Mouse (Mus musculus) embryonic facial prominence, embryonic 13.5 days (tissue): Measurements from ENCODE around the gene 1810043G02Rik. TPM values are rescaled to one million over a fixed set of nuclear protein-coding genes. Genes with fewer than 3 reads are reported as not detected.
"Not testable (repeated sequence)": the region's sequence is repeated elsewhere in the genome, so short reads cannot be mapped to it uniquely, and the experiment has no call there.

Experiments used
- ATAC-seq: fragments of 200-750 bp; cut with Nextera tagmentation; 2 replicates; pipeline ENCODE4 v1.8.0; 2017; ENCODE audit warnings: low read depth; ENCODE audit not compliant: insufficient number of reproducible peaks, insufficient read depth, low FRiP score, low TSS enrichment
- H3K27ac ChIP-seq: fragments of 300-500 bp; sonication (generic); 2 replicates; pipeline ENCODE4 v1.5.1; 2015; ENCODE audit warnings: moderate library complexity, mild to moderate bottlenecking, inconsistent platforms
- H3K27me3 ChIP-seq: fragments of 300-500 bp; sonication (generic); 2 replicates; pipeline ENCODE4 v1.6.1; 2015; ENCODE audit warnings: mild to moderate bottlenecking, inconsistent platforms
- H3K36me3 ChIP-seq: fragments of 300-500 bp; sonication (generic); 2 replicates; pipeline ENCODE4 v1.6.1; 2015; ENCODE audit warnings: mild to moderate bottlenecking, inconsistent platforms
- H3K4me1 ChIP-seq: fragments of 300-500 bp; sonication (generic); 2 replicates; pipeline ENCODE4 v1.6.1; 2015; ENCODE audit warnings: inconsistent platforms
- H3K4me2 ChIP-seq: fragments of 300-500 bp; sonication (generic); 2 replicates; pipeline ENCODE4 v1.6.1; 2015; ENCODE audit warnings: moderate library complexity, mild to moderate bottlenecking, inconsistent platforms
- H3K4me3 ChIP-seq: fragments of 300-500 bp; sonication (generic); 2 replicates; pipeline ENCODE4 v1.5.1; 2015; ENCODE audit warnings: mild to moderate bottlenecking, inconsistent platforms
- H3K9ac ChIP-seq: fragments of 300-500 bp; sonication (generic); 2 replicates; pipeline ENCODE4 v1.6.1; 2015; ENCODE audit warnings: mild to moderate bottlenecking, inconsistent platforms
- H3K9me3 ChIP-seq: fragments of 300-500 bp; sonication (generic); 2 replicates; pipeline ENCODE4 v1.6.1; 2016; ENCODE audit warnings: inconsistent platforms
- WGBS: fragments of 180-500 bp; shearing (Covaris S2); methylation state at CpG from one replicate; pipeline ENCODE4 v1.1.7; 2015; ENCODE audit warnings: mixed read lengths; 5-methylcytosine and 5-hydroxymethylcytosine counted together
- polyA plus RNA-seq: library from polyadenylated mRNA; unstranded; fragments of >200 nt; fragmentation: Nextera tagmentation; extraction: Ambion mirVana; gene quantifications from 2 replicates; pipeline ENCODE4 v1.2.1, GENCODE M21; 2015

Gene 1810043G02Rik
- polyA plus RNA-seq, 1 experiment from 2014 or later = 31.7 TPM

DNA sequence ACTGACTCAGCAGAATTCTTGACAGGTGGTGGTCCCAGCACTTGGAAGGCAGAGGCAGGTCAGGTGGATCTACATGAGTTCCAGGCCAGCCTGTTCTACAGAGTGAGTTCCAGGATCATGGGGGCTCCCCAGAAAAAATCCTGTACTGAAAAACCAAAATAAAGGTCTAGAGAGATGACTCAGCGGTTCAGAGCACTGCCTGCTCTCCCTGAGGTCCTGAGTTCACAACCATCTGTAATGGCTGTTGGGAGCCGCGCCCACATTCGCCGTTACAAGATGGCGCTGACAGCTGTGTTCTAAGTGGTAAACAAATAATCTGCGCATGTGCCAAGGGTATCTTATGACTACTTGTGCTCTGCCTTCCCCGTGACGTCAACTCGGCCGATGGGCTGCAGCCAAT, 41.7 kb downstream of the 1810043G02Rik start:
- not testable (repeated sequence) for ATAC-seq, H3K4me2 ChIP-seq, H3K9me3 ChIP-seq, H3K4me3 ChIP-seq, H3K4me1 ChIP-seq, H3K27me3 ChIP-seq, H3K9ac ChIP-seq, H3K27ac ChIP-seq, H3K36me3 ChIP-seq
- WGBS = 98% methylated on average over 7 of the region's 11 CpGs

DNA sequence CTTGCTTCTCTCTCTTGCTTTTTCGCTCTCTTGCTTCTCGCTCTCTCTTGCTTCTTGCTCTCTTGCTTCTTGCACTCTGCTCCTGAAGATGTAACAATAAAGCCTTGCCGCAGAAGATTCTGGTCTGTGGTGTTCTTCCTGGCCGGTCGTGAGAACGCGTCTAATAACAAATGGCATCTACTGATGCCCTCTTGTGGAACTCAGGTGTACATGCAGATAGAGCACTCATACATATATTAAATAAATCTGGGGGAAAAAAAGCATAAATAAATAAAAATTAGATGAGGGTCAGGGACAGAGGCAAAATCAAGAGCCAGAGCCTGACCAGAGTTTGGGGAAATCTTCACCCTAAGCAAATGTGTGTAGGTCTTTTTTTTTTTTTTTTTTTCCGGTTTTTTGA, 47.1 kb downstream of the 1810043G02Rik start:
- H3K9me3 ChIP-seq, H3K4me1 ChIP-seq, H3K4me3 ChIP-seq, H3K27ac ChIP-seq, H3K4me2 ChIP-seq, H3K27me3 ChIP-seq, H3K36me3 ChIP-seq, H3K9ac ChIP-seq, ATAC-seq: not testable (repeated sequence)
- 72% methylated on average over 6 of the region's 8 CpGs for WGBS

DNA sequence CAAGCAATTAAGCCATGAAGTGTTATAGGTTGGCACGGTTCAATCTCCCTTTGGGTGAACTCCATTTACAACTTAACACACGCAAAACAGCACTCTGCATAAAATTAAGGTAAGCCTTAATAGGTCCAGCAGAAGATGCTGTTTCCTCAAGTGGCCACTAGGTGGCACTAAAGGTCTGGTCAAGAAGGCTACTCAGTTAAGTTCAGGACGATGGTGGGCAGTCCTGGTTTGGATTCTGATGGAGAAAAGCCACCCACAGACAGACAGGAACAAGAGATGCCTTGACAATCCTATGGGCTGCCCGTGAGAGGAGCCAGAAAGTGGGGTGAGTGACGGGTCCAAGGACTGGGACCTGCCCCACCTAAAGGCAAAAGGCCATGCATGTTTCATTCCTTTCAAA, 49.8 kb downstream of the 1810043G02Rik start:
- Histone ChIP-seq H3K4me3 (no peak overlapping the region), H3K4me1 (no peaks in the 10 kb centered on the region), H3K27ac (no peak overlapping the region), H3K36me3 (no peaks in the 10 kb centered on the region), H3K9ac (no peak overlapping the region), H3K27me3 (no peaks in the 10 kb centered on the region), H3K9me3 (no peaks in the 10 kb centered on the region), H3K4me2 (no peak overlapping the region)
- 6% methylated on average over 5 of the region's 5 CpGs for WGBS
- peak; percentile 59; the same call in 1 of the 2 replicates for ATAC-seq

DNA sequence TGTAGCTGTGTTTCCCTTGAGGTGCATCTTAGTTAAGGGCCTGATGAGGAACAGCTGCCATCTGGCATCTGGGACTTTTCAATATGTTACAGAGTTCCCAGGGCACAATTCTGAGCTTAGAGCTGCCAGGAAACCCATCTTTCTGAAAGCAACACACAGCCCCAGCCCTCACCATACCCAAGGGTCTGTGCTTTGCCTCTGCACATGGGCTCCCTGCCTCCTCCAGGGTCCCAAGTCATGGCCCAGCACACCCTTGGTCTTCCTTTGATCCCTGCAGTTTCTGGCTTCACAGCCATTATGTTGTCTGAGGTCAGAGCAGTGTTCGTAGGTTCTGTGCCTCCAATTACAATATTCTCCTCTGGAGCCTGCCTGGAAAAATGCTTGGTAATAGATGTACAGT, 50.8 kb downstream of the 1810043G02Rik start:
- no peaks in the 10 kb centered on the region for H3K9me3 ChIP-seq
- ATAC-seq = no peak
- no peak overlapping the region for H3K9ac ChIP-seq
- no peak overlapping the region for H3K4me3 ChIP-seq
- no peak overlapping the region for H3K27ac ChIP-seq
- H3K4me2 ChIP-seq = no peak overlapping the region
- H3K36me3 ChIP-seq = no peaks in the 10 kb centered on the region
- H3K27me3 ChIP-seq = no peaks in the 10 kb centered on the region
- no peaks in the 10 kb centered on the region for H3K4me1 ChIP-seq
- WGBS = 63% methylated on average over 1 of the region's 1 CpGs

- 86% methylated on average over 2 of the region's 2 CpGs for WGBS
- no peak overlapping the region for H3K4me3 ChIP-seq
- ATAC-seq = no peak
Measured at GRCm38 (mm10) chr10:78031987-78032386, 53.7 kb downstream of the 1810043G02Rik start.

More at GRCm38 (mm10) chr10:78031987-78032386, 53.7 kb downstream of the 1810043G02Rik start:
- no peaks in the 10 kb centered on the region for H3K4me1 ChIP-seq
- H3K27me3 ChIP-seq = no peaks in the 10 kb centered on the region
- no peak overlapping the region for H3K27ac ChIP-seq
- H3K9ac ChIP-seq = no peak overlapping the region
- no peak overlapping the region for H3K4me2 ChIP-seq
- H3K36me3 ChIP-seq = no peaks in the 10 kb centered on the region
- H3K9me3 ChIP-seq = no peaks in the 10 kb centered on the region

Other genes starting within 250 kb of the 1810043G02Rik start
- gene Gm18596, start 235.9 kb upstream of the 1810043G02Rik start, polyA plus RNA-seq = not detected in 2 replicates
- 0.42 TPM in 1 of 2 replicates, not detected in the other for gene Gm9736, start 227.2 kb upstream of the 1810043G02Rik start, polyA plus RNA-seq
- gene Gm3233, start 218.8 kb upstream of the 1810043G02Rik start, polyA plus RNA-seq = not detected in 2 replicates
- not detected in 2 replicates for gene Gm3238, start 207.2 kb upstream of the 1810043G02Rik start, polyA plus RNA-seq
- not detected in 2 replicates for gene Gm7138, start 201.6 kb upstream of the 1810043G02Rik start, polyA plus RNA-seq
- not detected in 2 replicates for gene Gm3250, start 196.0 kb upstream of the 1810043G02Rik start, polyA plus RNA-seq
- not detected in 2 replicates for gene Gm7137, start 190.3 kb upstream of the 1810043G02Rik start, polyA plus RNA-seq
- gene Gm9639, start 183.4 kb upstream of the 1810043G02Rik start, polyA plus RNA-seq = not detected in 2 replicates
- not detected in 2 replicates for gene Gm19668, start 179.4 kb upstream of the 1810043G02Rik start, polyA plus RNA-seq
- not detected in 2 replicates for gene Gm9507, start 166.7 kb upstream of the 1810043G02Rik start, polyA plus RNA-seq
- not detected in 2 replicates for gene Gm2696, start 163.8 kb upstream of the 1810043G02Rik start, polyA plus RNA-seq
- not detected in 2 replicates for gene Krtap10-4, start 151.4 kb upstream of the 1810043G02Rik start, polyA plus RNA-seq
- gene Krtap10-10, start 142.6 kb upstream of the 1810043G02Rik start, polyA plus RNA-seq = not detected in 2 replicates
- gene Gm36176, start 131.7 kb upstream of the 1810043G02Rik start, polyA plus RNA-seq = not detected in 2 replicates
- not detected in 2 replicates for gene Gm10318, start 125.7 kb upstream of the 1810043G02Rik start, polyA plus RNA-seq
- not detected in 2 replicates for gene Gm3285, start 116.5 kb upstream of the 1810043G02Rik start, polyA plus RNA-seq
- gene Lrrc3, start 76.0 kb upstream of the 1810043G02Rik start, polyA plus RNA-seq = 4.2 and 5.1 TPM in 2 replicates
- gene Trpm2, start 8.0 kb upstream of the 1810043G02Rik start, polyA plus RNA-seq = 0.21 and 0.44 TPM in 2 replicates
- 140 and 145 TPM in 2 replicates for gene Pfkl, start 31.6 kb downstream of the 1810043G02Rik start, polyA plus RNA-seq
- 0.44 and 0.56 TPM in 2 replicates for gene Dnmt3l, start 63.4 kb downstream of the 1810043G02Rik start, polyA plus RNA-seq
- 0.39 and 0.59 TPM in 2 replicates for gene Aire, start 65.1 kb downstream of the 1810043G02Rik start, polyA plus RNA-seq
- 3.0 and 4.4 TPM in 2 replicates for gene Icosl, start 90.8 kb downstream of the 1810043G02Rik start, polyA plus RNA-seq
- 35.3 and 38.9 TPM in 2 replicates for gene D10Jhu81e, start 191.3 kb downstream of the 1810043G02Rik start, polyA plus RNA-seq
- 19.4 and 20.4 TPM in 2 replicates for gene Pwp2, start 206.6 kb downstream of the 1810043G02Rik start, polyA plus RNA-seq